Mouse (Mus musculus) spleen, postnatal 4 days (tissue): Measurements from ENCODE around the gene Igf2r.

Experiments
- DNase-seq, 2 experiments: peaks; one replicate each; pipeline ENCODE4 v3.0.0; 2022; ENCODE audit warnings: low spot score in 2 of 2

Gene Igf2r

GRCm38 (mm10) chr17:12672285-12672790 is 97.1 kb downstream of the Igf2r start:
- DNase-seq = no peak

GRCm38 (mm10) chr17:12671029-12671605 is 98.3 kb downstream of the Igf2r start:
- DNase-seq = no peak

GRCm38 (mm10) chr17:12669363-12669679 is 100.1 kb downstream of the Igf2r start:
- no peak for DNase-seq

- no peak for DNase-seq
Observed at GRCm38 (mm10) chr17:12668478-12669362, 100.7 kb downstream of the Igf2r start.

- DNase-seq = no peak
Observed at GRCm38 (mm10) chr17:12664156-12664555, 105.3 kb downstream of the Igf2r start.

GRCm38 (mm10) chr17:12660572-12661260 is 108.7 kb downstream of the Igf2r start:
- DNase-seq = no peak

GRCm38 (mm10) chr17:12659233-12659632 is 110.2 kb downstream of the Igf2r start:
- DNase-seq = no peak

- no peak for DNase-seq
Observed at GRCm38 (mm10) chr17:12658784-12659183, 110.7 kb downstream of the Igf2r start.

- no peak for DNase-seq
Observed at GRCm38 (mm10) chr17:12655826-12656225, 113.6 kb downstream of the Igf2r start.

- DNase-seq = no peak
Observed at GRCm38 (mm10) chr17:12654061-12654460, 115.4 kb downstream of the Igf2r start.

GRCm38 (mm10) chr17:12652604-12653003 is 116.9 kb downstream of the Igf2r start:
- no peak for DNase-seq

- no peak for DNase-seq
Observed at GRCm38 (mm10) chr17:12645461-12645860, 124.0 kb downstream of the Igf2r start.

- no peak for DNase-seq
Observed at GRCm38 (mm10) chr17:12641087-12641486, 128.4 kb downstream of the Igf2r start.

GRCm38 (mm10) chr17:12639585-12639984 is 129.9 kb downstream of the Igf2r start:
- no peak for DNase-seq

GRCm38 (mm10) chr17:12634814-12635213 is 134.7 kb downstream of the Igf2r start:
- no peak for DNase-seq
